Mouse (Mus musculus) erythroblast, embryonic 14.5 days (primary cell): Measurements from ENCODE around the gene Golga4. TPM values are rescaled to one million over a fixed set of nuclear protein-coding genes. Genes with fewer than 3 reads are reported as not detected.

Experiments
- H3K27me3 ChIP-seq: 2 replicates; pipeline ENCODE4 v1.6.1; 2012; ENCODE audit warnings: inconsistent platforms; ENCODE audit not compliant: control insufficient read depth
- H3K36me3 ChIP-seq: 2 replicates; pipeline ENCODE4 v1.6.1; 2012; ENCODE audit warnings: mild to moderate bottlenecking, inconsistent platforms; ENCODE audit not compliant: control insufficient read depth
- H3K4me1 ChIP-seq: 2 replicates; pipeline ENCODE4 v1.6.1; 2012; ENCODE audit warnings: inconsistent platforms; ENCODE audit not compliant: control insufficient read depth
- H3K4me3 ChIP-seq: replicated peaks from 2 replicates; pipeline ENCODE3; 2012; ENCODE audit warnings: moderate library complexity, mild to moderate bottlenecking, inconsistent platforms
- H3K9me3 ChIP-seq: 2 replicates; pipeline ENCODE4 v1.6.1; 2012; ENCODE audit warnings: low read length, inconsistent platforms, mixed read lengths; ENCODE audit not compliant: control insufficient read depth
- GATA1 ChIP-seq: IDR thresholded peaks from 2 replicates; pipeline ENCODE4 v1.6.1; 2012; ENCODE audit warnings: low read length, inconsistent platforms, mixed read lengths
- TAL1 ChIP-seq: IDR thresholded peaks from 3 replicates; pipeline ENCODE4 v1.6.1; 2012; ENCODE audit warnings: low read length, inconsistent platforms, mixed read lengths
- polyA plus RNA-seq: library from polyadenylated mRNA; stranded (reverse); fragments of >175 nt; gene quantifications from 2 replicates; pipeline ENCODE4 v1.2.3, GENCODE M21; 2012

Golga4 gene
- polyA plus RNA-seq, 1 experiment, result 0.88 TPM

- H3K36me3 ChIP-seq, result no peaks in the 10 kb centered on the region
- no peaks in the 10 kb centered on the region for H3K4me1 ChIP-seq
- TF ChIP-seq TAL1, result no peak
- no peak for TF ChIP-seq GATA1
- no peak within 1 kb of the TSS for H3K4me3 ChIP-seq
- H3K27me3 ChIP-seq, result peaks cover 84% of the 10 kb centered on the region
- no peaks in the 10 kb centered on the region; the same call in 1 of the 2 replicates for H3K9me3 ChIP-seq
These were observed 28.1 kb upstream of the Golga4 start, which contains the start of gene Eomes for GRCm38 (mm10) chr9:118477961-118478360. Eomes (plus strand) TSS chr9:118478212.

DNA sequence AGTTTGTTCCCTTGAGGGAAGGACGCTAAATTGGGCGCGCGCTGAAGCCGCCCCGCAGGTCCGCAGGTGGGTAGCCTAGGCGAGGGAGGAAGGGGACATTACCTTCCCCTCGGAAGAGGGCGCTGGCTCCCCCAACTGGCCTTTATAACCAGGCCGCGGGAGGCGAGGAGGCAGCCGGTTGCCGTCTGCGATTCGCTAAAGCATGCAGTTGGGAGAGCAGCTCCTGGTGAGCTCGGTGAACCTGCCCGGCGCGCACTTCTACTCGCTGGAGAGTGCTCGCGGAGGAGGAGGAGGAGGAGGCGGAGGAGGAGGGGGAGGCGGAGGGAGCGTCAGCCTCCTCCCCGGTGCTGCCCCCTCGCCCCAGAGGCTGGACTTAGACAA, 27.6 kb upstream of the Golga4 start:
- H3K4me3 ChIP-seq, result no peak overlapping the region

GRCm38 (mm10) chr9:118478839-118479507, 27.1 kb upstream of the Golga4 start:
- Histone ChIP-seq H3K36me3 (no peaks in the 10 kb centered on the region), H3K4me3 (no peak overlapping the region), H3K9me3 (no peaks in the 10 kb centered on the region; the same call in 1 of the 2 replicates), H3K4me1 (no peaks in the 10 kb centered on the region), H3K27me3 (peaks cover 89% of the 10 kb centered on the region)
- TF ChIP-seq TAL1 (no peak), GATA1 (no peak)

More for the DNA sequence above, 27.6 kb upstream of the Golga4 start:
- Histone ChIP-seq H3K9me3 (no peaks in the 10 kb centered on the region; the same call in 1 of the 2 replicates), H3K4me1 (no peaks in the 10 kb centered on the region), H3K27me3 (peaks cover 86% of the 10 kb centered on the region), H3K36me3 (no peaks in the 10 kb centered on the region)
- TF ChIP-seq TAL1, result no peak
- TF ChIP-seq GATA1, result no peak

DNA sequence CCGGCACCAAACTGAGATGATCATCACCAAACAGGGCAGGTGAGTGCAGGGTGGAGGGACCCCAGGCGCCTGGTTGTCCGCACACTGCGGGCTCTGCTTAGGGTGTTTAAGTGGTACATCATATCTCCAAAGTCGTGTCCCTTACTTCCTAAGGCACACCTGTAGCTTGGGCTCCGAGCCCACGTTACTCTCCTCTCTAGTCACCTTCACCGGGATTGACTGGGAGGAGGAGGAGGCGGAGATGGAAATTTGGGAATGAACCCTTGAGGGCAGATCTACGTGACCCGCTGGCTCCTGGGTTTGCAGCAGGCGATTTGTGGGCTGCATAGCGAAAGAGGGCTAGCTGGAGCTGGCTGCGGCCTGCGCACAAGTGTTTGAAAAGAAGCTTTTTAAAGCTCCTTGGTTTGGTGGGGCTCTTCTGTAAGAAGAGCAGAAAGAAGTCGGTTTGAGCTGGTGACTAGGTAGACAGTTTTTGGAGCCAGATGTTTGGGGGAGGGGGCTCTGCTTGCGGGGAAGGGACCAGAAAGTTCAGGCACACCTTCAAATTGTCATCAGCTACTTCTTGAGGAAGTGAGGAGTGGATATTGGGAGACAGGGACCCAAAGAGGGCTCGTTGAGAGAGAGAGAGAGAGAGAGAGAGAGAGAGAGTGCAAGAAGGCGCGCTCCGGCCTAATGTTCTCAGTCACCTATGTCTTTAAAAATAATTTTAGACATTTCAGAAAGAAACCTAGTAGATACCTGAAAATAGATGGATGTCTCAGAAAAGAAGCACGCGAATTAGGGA, 26.4 kb upstream of the Golga4 start:
- H3K9me3 ChIP-seq, result no peaks in the 10 kb centered on the region; the same call in 1 of the 2 replicates
- peaks cover 93% of the 10 kb centered on the region for H3K27me3 ChIP-seq
- no peak overlapping the region for H3K4me3 ChIP-seq
- no peak for TF ChIP-seq GATA1
- TF ChIP-seq TAL1, result no peak
- no peaks in the 10 kb centered on the region for H3K4me1 ChIP-seq
- H3K36me3 ChIP-seq, result no peaks in the 10 kb centered on the region

GRCm38 (mm10) chr9:118480292-118480690, 25.8 kb upstream of the Golga4 start:
- TF ChIP-seq GATA1 (no peak), TAL1 (no peak)
- no peaks in the 10 kb centered on the region for H3K36me3 ChIP-seq
- H3K27me3 ChIP-seq, result peaks cover 93% of the 10 kb centered on the region
- no peaks in the 10 kb centered on the region for H3K4me1 ChIP-seq
- no peaks in the 10 kb centered on the region; the same call in 1 of the 2 replicates for H3K9me3 ChIP-seq
- H3K4me3 ChIP-seq, result no peak overlapping the region

- Histone ChIP-seq H3K4me3 (no peak overlapping the region), H3K4me1 (no peaks in the 10 kb centered on the region), H3K27me3 (peaks cover 93% of the 10 kb centered on the region), H3K36me3 (no peaks in the 10 kb centered on the region), H3K9me3 (no peaks in the 10 kb centered on the region; the same call in 1 of the 2 replicates)
- TF ChIP-seq TAL1 (no peak), GATA1 (no peak)
These were observed 23.9 kb upstream of the Golga4 start for GRCm38 (mm10) chr9:118482210-118482609.

- no peak for TF ChIP-seq GATA1
- TF ChIP-seq TAL1, result no peak
- Histone ChIP-seq H3K4me3 (no peak overlapping the region), H3K9me3 (no peaks in the 10 kb centered on the region; the same call in 1 of the 2 replicates), H3K36me3 (no peaks in the 10 kb centered on the region), H3K4me1 (no peaks in the 10 kb centered on the region), H3K27me3 (peaks cover 90% of the 10 kb centered on the region)
These were observed 19.5 kb upstream of the Golga4 start for GRCm38 (mm10) chr9:118486361-118487095.

- H3K36me3 ChIP-seq, result no peaks in the 10 kb centered on the region
- no peak overlapping the region for H3K4me3 ChIP-seq
- peaks cover 90% of the 10 kb centered on the region for H3K27me3 ChIP-seq
- H3K9me3 ChIP-seq, result no peaks in the 10 kb centered on the region; the same call in 1 of the 2 replicates
- no peak for TF ChIP-seq TAL1
- TF ChIP-seq GATA1, result no peak
- H3K4me1 ChIP-seq, result no peaks in the 10 kb centered on the region
These were observed 19.0 kb upstream of the Golga4 start for GRCm38 (mm10) chr9:118487096-118487395.

DNA sequence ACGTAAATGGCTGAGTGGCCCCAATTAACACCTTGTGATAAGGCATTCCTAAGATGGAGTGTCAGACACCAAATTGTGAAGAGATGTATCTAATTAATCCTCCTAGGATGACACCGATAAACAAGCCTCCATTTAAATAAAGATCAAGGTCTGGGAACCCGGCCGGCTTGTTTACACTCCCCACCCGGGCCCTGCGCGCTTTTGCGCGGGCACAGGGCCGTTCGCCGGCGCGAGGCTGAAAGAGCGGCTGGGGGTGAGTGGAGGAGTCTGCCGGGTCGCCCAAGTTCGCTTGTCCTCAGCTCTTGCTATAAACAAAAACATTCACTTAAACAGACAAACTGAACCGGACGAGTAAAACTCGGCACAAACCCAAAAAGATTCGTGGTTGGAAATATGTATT, 18.4 kb upstream of the Golga4 start:
- TF ChIP-seq GATA1 (no peak), TAL1 (no peak)
- no peak overlapping the region for H3K4me3 ChIP-seq
- no peaks in the 10 kb centered on the region for H3K4me1 ChIP-seq
- no peaks in the 10 kb centered on the region; the same call in 1 of the 2 replicates for H3K9me3 ChIP-seq
- peaks cover 91% of the 10 kb centered on the region for H3K27me3 ChIP-seq
- no peaks in the 10 kb centered on the region for H3K36me3 ChIP-seq
